Mouse (Mus musculus): ENCODE results near the gene Piezo1.

DNA sequence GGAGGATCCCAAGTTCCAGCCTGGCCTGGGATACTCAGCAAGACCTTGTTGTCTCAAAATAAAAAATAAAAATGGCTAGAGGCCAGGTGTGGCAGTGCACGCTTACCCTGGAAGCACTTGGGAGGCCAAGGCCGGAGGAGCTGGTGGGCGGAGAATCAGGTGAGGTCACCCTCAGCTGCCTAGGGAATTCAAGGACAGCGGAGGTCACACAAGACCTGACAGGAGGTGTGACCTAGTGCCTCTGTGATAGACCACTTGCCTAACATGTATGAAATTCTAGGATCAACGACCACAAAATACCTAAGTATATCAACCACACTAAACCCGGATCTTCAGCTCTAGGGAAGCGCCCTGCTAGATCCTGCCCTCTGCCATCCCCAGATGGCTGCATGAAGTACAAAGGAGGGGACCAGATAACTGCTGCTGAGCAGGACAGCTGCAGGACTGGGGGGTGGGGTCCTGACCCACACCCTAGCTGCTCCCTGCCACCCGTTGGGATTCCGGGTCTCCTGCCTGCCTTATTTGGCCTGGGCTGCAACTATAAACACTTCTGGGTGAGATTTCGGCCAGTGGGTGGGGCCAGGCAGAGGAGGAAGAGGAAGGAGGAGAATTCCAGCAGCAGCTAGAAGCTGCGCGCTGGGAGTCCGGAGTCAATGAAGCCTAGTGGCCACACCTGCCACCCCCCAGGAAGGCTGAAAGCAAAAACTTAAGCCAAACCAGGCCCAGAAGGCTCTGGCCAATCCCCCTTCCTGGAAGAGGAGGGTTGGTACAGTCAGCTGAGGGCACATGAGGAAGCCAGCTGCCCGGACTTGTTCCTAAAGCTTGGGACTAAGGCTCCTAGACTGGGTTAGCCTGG is 28.1 kb downstream of the Piezo1 start:
- no peak for TF ChIP-seq POLR2A (IDR thresholded peaks at IDR 0.05; ENCODE audit: control insufficient read depth, low read depth, low read length)
- no peak for TF ChIP-seq CTCF (IDR thresholded peaks at IDR 0.05; ENCODE audit: control insufficient read depth, insufficient read depth, insufficient replicate concordance, low read depth, low read length)

Data from testis, adult 2 months (tissue).